Mouse (Mus musculus) intestine, postnatal 0 days (tissue): ENCODE measurements around the gene Zfp804a. TPM values are rescaled to one million over a fixed set of nuclear protein-coding genes. Genes with fewer than 3 reads are reported as not detected.

Experiments used
- ATAC-seq: fragments of 200-750 bp; cut with Nextera tagmentation; 2 replicates; pipeline ENCODE4 v1.8.0; 2017; ENCODE audit warnings: mild to moderate bottlenecking, moderate TSS enrichment, moderate library complexity
- H3K27ac ChIP-seq: fragments of 300-500 bp; sonication (generic); 2 replicates; pipeline ENCODE4 v1.5.1; 2014; ENCODE audit warnings: mild to moderate bottlenecking, low read depth, low read length, moderate library complexity
- H3K27me3 ChIP-seq: fragments of 300-500 bp; sonication (generic); replicated peaks from 2 replicates; pipeline ENCODE4 v1.6.1; 2014; ENCODE audit warnings: low read length, mixed read lengths; ENCODE audit not compliant: control insufficient read depth, insufficient read depth
- H3K36me3 ChIP-seq: fragments of 300-500 bp; sonication (generic); 2 replicates; pipeline ENCODE4 v1.6.1; 2014; ENCODE audit warnings: mild to moderate bottlenecking, moderate library complexity; ENCODE audit not compliant: control insufficient read depth, insufficient read depth
- H3K4me1 ChIP-seq: fragments of 300-500 bp; sonication (generic); replicated peaks from 2 replicates; pipeline ENCODE4 v1.6.1; 2014; ENCODE audit warnings: antibody characterized with exemption, low read length, mixed read lengths; ENCODE audit not compliant: control insufficient read depth, insufficient read depth
- H3K4me2 ChIP-seq: fragments of 300-500 bp; sonication (generic); replicated peaks from 2 replicates; pipeline ENCODE4 v1.6.1; 2014; ENCODE audit warnings: low read depth, mild to moderate bottlenecking, moderate library complexity
- H3K4me3 ChIP-seq: fragments of 300-500 bp; sonication (generic); 2 replicates; pipeline ENCODE4 v1.5.1; 2014; ENCODE audit warnings: low read depth, low read length
- H3K9ac ChIP-seq: fragments of 300-500 bp; sonication (generic); 2 replicates; pipeline ENCODE4 v1.6.1; 2014; ENCODE audit warnings: mild to moderate bottlenecking, low read depth, low read length
- H3K9me3 ChIP-seq: fragments of 300-500 bp; sonication (generic); 2 replicates; pipeline ENCODE4 v1.6.1; 2016; ENCODE audit warnings: mixed run types; ENCODE audit not compliant: control insufficient read depth
- CTCF ChIP-seq: sonication (generic); IDR thresholded peaks from 2 replicates; pipeline ENCODE4 v1.5.1; 2016; ENCODE audit warnings: low read depth, mild to moderate bottlenecking, control low read depth, antibody characterized with exemption, moderate library complexity
- WGBS: fragments of 180-500 bp; shearing (Covaris S2); extraction: QIAGEN DNeasy Blood & Tissue Kit; methylation state at CpG from one replicate; pipeline ENCODE4 v1.1.7; 2014; 5-methylcytosine and 5-hydroxymethylcytosine counted together
- polyA plus RNA-seq: library from polyadenylated mRNA; unstranded; fragments of >200 nt; fragmentation: Nextera tagmentation; extraction: Ambion mirVana; gene quantifications from 2 replicates; pipeline ENCODE4 v1.2.1, GENCODE M21; 2015

The Zfp804a gene
- polyA plus RNA-seq, 1 experiment from 2014 or later, result 1.4 TPM

DNA sequence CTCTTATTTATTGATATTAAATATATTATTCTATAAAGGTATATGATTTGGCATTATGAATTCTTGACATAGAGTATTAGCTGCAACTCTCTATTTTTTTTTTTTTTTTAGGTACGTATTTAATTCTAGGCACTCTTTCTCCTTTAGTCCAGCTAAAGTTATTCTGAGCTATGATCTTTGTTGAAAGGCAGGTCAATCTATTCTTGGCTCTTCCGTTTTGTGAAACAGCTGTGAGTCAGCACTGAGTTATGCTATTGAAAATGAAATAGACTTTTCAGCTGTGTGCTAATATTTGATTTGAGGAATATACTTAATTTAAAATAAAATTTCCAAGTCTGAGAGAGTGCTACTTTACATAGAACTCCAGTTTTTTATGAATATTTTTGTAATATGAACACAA, 164.9 kb downstream of the Zfp804a start:
- no peaks in the 10 kb centered on the region for H3K4me1 ChIP-seq
- no peak overlapping the region for H3K9ac ChIP-seq
- no peak overlapping the region for H3K4me3 ChIP-seq
- no peaks in the 10 kb centered on the region for H3K9me3 ChIP-seq
- no peak overlapping the region for H3K4me2 ChIP-seq
- ATAC-seq, result no peak
- H3K36me3 ChIP-seq, result no peaks in the 10 kb centered on the region
- H3K27ac ChIP-seq, result no peak overlapping the region
- 71% methylated on average over 2 of the region's 2 CpGs for WGBS
- no peaks in the 10 kb centered on the region for H3K27me3 ChIP-seq
- no peak for TF ChIP-seq CTCF

DNA sequence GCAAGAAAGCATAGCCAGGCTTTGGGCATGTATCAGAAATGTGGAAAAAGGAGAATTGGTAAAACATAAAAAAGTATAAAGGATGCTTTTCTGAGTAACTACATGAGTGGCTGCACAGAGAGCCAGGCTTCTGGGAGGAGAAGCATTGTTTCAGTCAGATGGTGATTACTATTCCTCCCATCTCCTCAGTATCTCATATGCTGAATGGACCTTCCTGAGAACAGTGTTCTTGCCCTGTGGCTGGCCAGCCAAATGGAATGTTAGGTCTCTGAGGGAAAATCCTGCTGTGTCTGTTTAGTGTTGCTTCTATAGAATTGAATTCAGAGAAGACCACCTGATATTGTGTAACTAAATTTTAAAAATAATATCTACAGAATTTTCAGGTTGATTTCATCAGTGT, 193.0 kb downstream of the Zfp804a start:
- H3K27me3 ChIP-seq, result no peaks in the 10 kb centered on the region
- H3K36me3 ChIP-seq, result no peaks in the 10 kb centered on the region
- H3K27ac ChIP-seq, result no peak overlapping the region
- H3K9ac ChIP-seq, result no peak overlapping the region
- no peak for TF ChIP-seq CTCF
- H3K4me3 ChIP-seq, result no peak overlapping the region
- H3K4me1 ChIP-seq, result no peaks in the 10 kb centered on the region
- ATAC-seq, result no peak
- H3K9me3 ChIP-seq, result no peaks in the 10 kb centered on the region
- H3K4me2 ChIP-seq, result no peak overlapping the region

DNA sequence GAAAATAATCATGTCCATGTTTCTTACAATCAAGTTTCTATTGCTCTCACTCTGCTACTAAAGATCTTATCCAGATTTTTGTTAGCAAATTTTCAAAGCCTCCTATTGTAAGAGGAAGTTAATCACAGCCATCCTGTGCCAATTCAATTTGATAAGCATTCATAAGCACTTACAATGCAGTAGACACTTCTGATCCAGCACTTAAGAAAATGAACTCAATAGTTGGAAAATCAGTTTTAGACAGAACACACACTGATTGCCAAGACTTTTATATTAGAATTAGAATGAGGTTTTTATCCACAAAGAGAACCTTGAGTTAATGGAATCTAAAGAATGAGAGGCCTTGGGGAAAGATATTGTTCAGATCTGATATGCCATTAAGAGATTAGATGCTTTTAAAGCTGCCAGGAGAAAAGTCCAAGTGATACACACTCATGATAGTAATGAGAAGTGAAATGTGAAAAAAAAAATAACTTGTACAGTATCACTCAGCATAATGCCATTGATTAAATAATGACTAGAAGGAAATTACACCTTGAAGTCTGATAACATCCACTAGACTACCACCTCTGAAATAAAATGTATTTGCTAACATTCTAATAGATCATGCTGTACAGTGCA, 194.0 kb downstream of the Zfp804a start:
- no peak overlapping the region for H3K27ac ChIP-seq
- no peak overlapping the region for H3K9ac ChIP-seq
- H3K4me3 ChIP-seq, result no peak overlapping the region
- no peaks in the 10 kb centered on the region for H3K27me3 ChIP-seq
- no peak overlapping the region for H3K4me2 ChIP-seq
- ATAC-seq, result no peak
- no peak for TF ChIP-seq CTCF
- H3K36me3 ChIP-seq, result no peaks in the 10 kb centered on the region
- no peaks in the 10 kb centered on the region for H3K4me1 ChIP-seq
- no peaks in the 10 kb centered on the region for H3K9me3 ChIP-seq

DNA sequence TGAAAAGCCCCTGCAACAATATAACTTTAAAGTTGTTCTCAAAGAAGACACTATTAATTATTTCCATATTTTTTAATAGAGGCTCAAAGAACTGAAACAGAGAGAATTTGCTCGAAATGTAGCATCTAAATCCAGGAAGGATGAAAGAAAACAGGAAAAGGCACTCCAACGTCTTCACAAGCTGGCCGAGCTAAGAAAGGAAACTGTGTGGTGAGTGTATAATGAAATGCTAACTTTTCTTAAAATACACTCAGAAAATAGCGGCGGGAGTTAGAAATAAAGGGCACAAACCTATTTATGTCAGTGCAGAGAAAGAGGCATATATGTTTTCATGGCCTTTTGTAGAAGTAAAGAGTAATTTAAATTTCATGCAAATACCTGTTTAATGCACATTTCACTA, 200.4 kb downstream of the Zfp804a start:
- Histone ChIP-seq H3K4me3 (no peak overlapping the region), H3K9me3 (no peaks in the 10 kb centered on the region), H3K4me2 (no peak overlapping the region), H3K4me1 (no peaks in the 10 kb centered on the region), H3K36me3 (no peaks in the 10 kb centered on the region), H3K27ac (no peak overlapping the region), H3K27me3 (no peaks in the 10 kb centered on the region), H3K9ac (no peak overlapping the region)
- ATAC-seq, result no peak
- WGBS, result 72% methylated on average over 5 of the region's 5 CpGs
- no peak for TF ChIP-seq CTCF

DNA sequence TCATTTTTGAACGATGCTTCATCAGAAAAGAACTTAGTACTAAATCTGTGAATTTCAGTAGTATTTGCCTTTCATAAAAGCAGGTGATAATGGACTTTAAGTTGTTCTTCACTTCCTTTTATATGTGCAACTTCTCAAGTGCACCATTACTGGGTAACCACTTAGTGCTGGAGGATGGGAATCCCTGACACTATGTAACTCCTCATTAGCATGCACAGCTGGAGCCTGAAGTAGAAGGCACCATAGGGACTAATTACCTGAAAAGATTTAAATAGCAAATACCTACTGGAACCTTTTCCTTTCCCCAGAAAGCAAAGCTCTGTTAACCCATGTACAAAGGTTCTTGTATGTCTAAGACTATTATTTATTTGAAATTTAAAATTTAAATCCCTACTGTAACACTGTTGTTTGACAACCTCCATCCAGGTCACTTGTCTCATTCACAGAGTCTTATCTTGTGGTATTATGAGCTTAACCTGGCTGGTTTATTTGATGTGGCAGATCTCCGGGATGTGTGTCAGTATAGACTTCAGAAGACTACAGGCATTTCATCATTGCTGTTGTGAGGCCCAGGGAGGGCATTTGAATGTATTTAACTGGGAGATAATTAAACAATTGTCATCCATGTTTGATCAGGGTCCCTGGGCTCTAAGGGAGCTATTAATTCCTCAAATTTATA, 229.7 kb downstream of the Zfp804a start:
- no peak overlapping the region for H3K4me2 ChIP-seq
- H3K27ac ChIP-seq, result no peak overlapping the region
- no peak for TF ChIP-seq CTCF
- H3K9me3 ChIP-seq, result no peaks in the 10 kb centered on the region
- no peaks in the 10 kb centered on the region for H3K27me3 ChIP-seq
- no peak for ATAC-seq
- no peak overlapping the region for H3K9ac ChIP-seq
- no peaks in the 10 kb centered on the region for H3K36me3 ChIP-seq
- WGBS, result 71% methylated on average over 2 of the region's 2 CpGs
- H3K4me3 ChIP-seq, result no peak overlapping the region
- no peaks in the 10 kb centered on the region for H3K4me1 ChIP-seq

DNA sequence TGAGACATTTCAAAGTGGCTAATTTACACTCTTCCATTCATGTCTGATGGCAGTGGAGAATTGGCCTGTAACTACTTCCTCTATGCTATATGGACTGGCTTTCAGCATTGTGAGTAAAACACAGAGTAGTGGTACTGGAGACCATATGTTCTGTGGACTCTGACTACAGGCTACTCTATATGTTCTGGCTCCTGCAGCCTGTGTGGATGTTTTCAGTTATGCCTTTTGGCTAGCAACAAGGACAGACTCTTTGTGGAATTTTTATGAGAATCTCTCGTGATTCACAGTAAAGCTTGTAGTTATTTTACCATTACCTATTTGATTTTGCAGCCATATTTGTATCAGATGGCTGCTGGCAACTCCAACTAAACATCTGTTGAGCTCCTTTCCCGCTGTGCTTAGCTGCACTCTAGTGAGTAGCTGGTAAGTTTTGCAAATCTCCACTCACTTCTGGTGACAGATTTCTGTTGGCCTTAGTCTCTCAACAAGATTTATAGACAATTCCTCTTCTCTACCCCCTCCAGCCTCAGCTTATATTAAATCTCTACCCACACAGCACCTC, 242.0 kb downstream of the Zfp804a start:
- Histone ChIP-seq H3K4me3 (no peak overlapping the region), H3K4me1 (no peaks in the 10 kb centered on the region), H3K36me3 (no peaks in the 10 kb centered on the region), H3K9ac (no peak overlapping the region), H3K4me2 (no peak overlapping the region), H3K27ac (no peak overlapping the region), H3K27me3 (no peaks in the 10 kb centered on the region), H3K9me3 (no peaks in the 10 kb centered on the region)
- WGBS, result 72% methylated on average over 2 of the region's 2 CpGs
- TF ChIP-seq CTCF, result no peak
- ATAC-seq, result no peak
